Mouse (Mus musculus): Measurements from ENCODE around the gene N4bp1. TPM values are rescaled to one million over a fixed set of nuclear protein-coding genes. Genes with fewer than 3 reads are reported as not detected.

N4bp1 gene
- polyA plus RNA-seq, 1 experiment from 2014 or later = 5.4 TPM

- no peak for TF ChIP-seq CTCF (IDR thresholded peaks at IDR 0.05; ENCODE audit: low read depth)
- Histone ChIP-seq H3K4me1 (replicated peaks; ENCODE audit: control insufficient read depth, insufficient read depth, low read length) (peaks cover 18% of the 10 kb centered on the region; the same call in 1 of the 2 replicates), H3K9me3 (ENCODE audit: control insufficient read depth) (no peaks in the 10 kb centered on the region), H3K4me2 (replicated peaks; ENCODE audit: low read depth) (no peak overlapping the region), H3K36me3 (ENCODE audit: control insufficient read depth, insufficient read depth) (peaks cover 16% of the 10 kb centered on the region), H3K9ac (ENCODE audit: low read depth, low read length) (no peak overlapping the region), H3K27ac (ENCODE audit: low read depth, low read length) (peak overlapping the region; percentile 35), H3K27me3 (replicated peaks; ENCODE audit: control insufficient read depth, insufficient read depth, low read length) (no peaks in the 10 kb centered on the region), H3K4me3 (ENCODE audit: low read depth, low read length) (no peak overlapping the region)
- 73% methylated on average over 11 of the region's 11 CpGs for WGBS
- ATAC-seq = no peak
These were observed 3.9 kb downstream of the N4bp1 start for GRCm38 (mm10) chr8:86881068-86881609.

- H3K9ac ChIP-seq (ENCODE audit: low read depth, low read length) = no peak overlapping the region
- H3K27ac ChIP-seq (ENCODE audit: low read depth, low read length) = no peak overlapping the region
- H3K36me3 ChIP-seq (ENCODE audit: control insufficient read depth, insufficient read depth) = peaks cover 16% of the 10 kb centered on the region
- H3K4me1 ChIP-seq (replicated peaks; ENCODE audit: control insufficient read depth, insufficient read depth, low read length) = peaks cover 10% of the 10 kb centered on the region; the same call in 1 of the 2 replicates
- no peaks in the 10 kb centered on the region for H3K9me3 ChIP-seq (ENCODE audit: control insufficient read depth)
- H3K4me2 ChIP-seq (replicated peaks; ENCODE audit: low read depth) = no peak overlapping the region
- H3K4me3 ChIP-seq (ENCODE audit: low read depth, low read length) = no peak overlapping the region
- no peak for ATAC-seq
- H3K27me3 ChIP-seq (replicated peaks; ENCODE audit: control insufficient read depth, insufficient read depth, low read length) = no peaks in the 10 kb centered on the region
- TF ChIP-seq CTCF (IDR thresholded peaks at IDR 0.05; ENCODE audit: low read depth) = no peak
- WGBS = 60% methylated on average over 2 of the region's 2 CpGs
These were observed 8.2 kb downstream of the N4bp1 start for GRCm38 (mm10) chr8:86876831-86877230.

GRCm38 (mm10) chr8:86874055-86874454, 11.0 kb downstream of the N4bp1 start:
- WGBS = 90% methylated on average over 2 of the region's 2 CpGs

GRCm38 (mm10) chr8:86873151-86873550, 11.9 kb downstream of the N4bp1 start:
- no peak for ATAC-seq
- no peaks in the 10 kb centered on the region for H3K27me3 ChIP-seq (replicated peaks; ENCODE audit: control insufficient read depth, insufficient read depth, low read length)

More at GRCm38 (mm10) chr8:86874055-86874454, 11.0 kb downstream of the N4bp1 start:
- H3K4me2 ChIP-seq (replicated peaks; ENCODE audit: low read depth) = no peak overlapping the region
- ATAC-seq = no peak
- H3K27ac ChIP-seq (ENCODE audit: low read depth, low read length) = no peak overlapping the region
- no peaks in the 10 kb centered on the region for H3K36me3 ChIP-seq (ENCODE audit: control insufficient read depth, insufficient read depth)
- H3K9me3 ChIP-seq (ENCODE audit: control insufficient read depth) = no peaks in the 10 kb centered on the region
- no peak overlapping the region for H3K9ac ChIP-seq (ENCODE audit: low read depth, low read length)
- H3K4me3 ChIP-seq (ENCODE audit: low read depth, low read length) = no peak overlapping the region
- H3K4me1 ChIP-seq (replicated peaks; ENCODE audit: control insufficient read depth, insufficient read depth, low read length) = peaks cover 16% of the 10 kb centered on the region
- H3K27me3 ChIP-seq (replicated peaks; ENCODE audit: control insufficient read depth, insufficient read depth, low read length) = no peaks in the 10 kb centered on the region
- TF ChIP-seq CTCF (IDR thresholded peaks at IDR 0.05; ENCODE audit: low read depth) = no peak

GRCm38 (mm10) chr8:86872097-86872815, 12.8 kb downstream of the N4bp1 start:
- H3K9me3 ChIP-seq (ENCODE audit: control insufficient read depth) = no peaks in the 10 kb centered on the region
- H3K4me2 ChIP-seq (replicated peaks; ENCODE audit: low read depth) = no peak overlapping the region
- TF ChIP-seq CTCF (IDR thresholded peaks at IDR 0.05; ENCODE audit: low read depth) = no peak
- ATAC-seq = no peak
- no peak overlapping the region for H3K9ac ChIP-seq (ENCODE audit: low read depth, low read length)
- H3K27ac ChIP-seq (ENCODE audit: low read depth, low read length) = no peak overlapping the region
- peaks cover 16% of the 10 kb centered on the region for H3K4me1 ChIP-seq (replicated peaks; ENCODE audit: control insufficient read depth, insufficient read depth, low read length)
- no peaks in the 10 kb centered on the region for H3K36me3 ChIP-seq (ENCODE audit: control insufficient read depth, insufficient read depth)
- no peaks in the 10 kb centered on the region for H3K27me3 ChIP-seq (replicated peaks; ENCODE audit: control insufficient read depth, insufficient read depth, low read length)
- H3K4me3 ChIP-seq (ENCODE audit: low read depth, low read length) = no peak overlapping the region
- WGBS = 92% methylated on average over 11 of the region's 11 CpGs

More at GRCm38 (mm10) chr8:86873151-86873550, 11.9 kb downstream of the N4bp1 start:
- Histone ChIP-seq H3K36me3 (ENCODE audit: control insufficient read depth, insufficient read depth) (no peaks in the 10 kb centered on the region), H3K27ac (ENCODE audit: low read depth, low read length) (no peak overlapping the region), H3K4me2 (replicated peaks; ENCODE audit: low read depth) (no peak overlapping the region), H3K4me1 (replicated peaks; ENCODE audit: control insufficient read depth, insufficient read depth, low read length) (peaks cover 16% of the 10 kb centered on the region), H3K9ac (ENCODE audit: low read depth, low read length) (no peak overlapping the region), H3K4me3 (ENCODE audit: low read depth, low read length) (no peak overlapping the region), H3K9me3 (ENCODE audit: control insufficient read depth) (no peaks in the 10 kb centered on the region)
- TF ChIP-seq CTCF (IDR thresholded peaks at IDR 0.05; ENCODE audit: low read depth) = no peak
- WGBS = 58% methylated on average over 2 of the region's 2 CpGs

GRCm38 (mm10) chr8:86871421-86871820, 13.6 kb downstream of the N4bp1 start:
- Histone ChIP-seq H3K9ac (ENCODE audit: low read depth, low read length) (no peak overlapping the region), H3K4me3 (ENCODE audit: low read depth, low read length) (no peak overlapping the region), H3K27me3 (replicated peaks; ENCODE audit: control insufficient read depth, insufficient read depth, low read length) (no peaks in the 10 kb centered on the region), H3K9me3 (ENCODE audit: control insufficient read depth) (no peaks in the 10 kb centered on the region), H3K36me3 (ENCODE audit: control insufficient read depth, insufficient read depth) (no peaks in the 10 kb centered on the region), H3K4me2 (replicated peaks; ENCODE audit: low read depth) (no peak overlapping the region), H3K4me1 (replicated peaks; ENCODE audit: control insufficient read depth, insufficient read depth, low read length) (peaks cover 11% of the 10 kb centered on the region), H3K27ac (ENCODE audit: low read depth, low read length) (no peak overlapping the region)
- no peak for ATAC-seq
- 95% methylated on average over 2 of the region's 2 CpGs for WGBS
- TF ChIP-seq CTCF (IDR thresholded peaks at IDR 0.05; ENCODE audit: low read depth) = no peak
